Mouse (Mus musculus): Measurements from ENCODE around the gene 1700016H13Rik.

Gene 1700016H13Rik

GRCm38 (mm10) chr5:103655346-103656118, at the start of gene 1700016H13Rik:
Gene 1700016H13Rik, minus strand, starts transcription at chr5:103656010.
- peak; percentile 38 for DNase-seq

GRCm38 (mm10) chr5:103705331-103705730, 49.5 kb upstream of the 1700016H13Rik start:
- no peak for DNase-seq

GRCm38 (mm10) chr5:103702527-103702926, 46.7 kb upstream of the 1700016H13Rik start:
- DNase-seq, result no peak

- DNase-seq, result no peak
These were observed 45.7 kb upstream of the 1700016H13Rik start for GRCm38 (mm10) chr5:103701466-103701865.

GRCm38 (mm10) chr5:103700661-103701060, 44.9 kb upstream of the 1700016H13Rik start:
- DNase-seq, result no peak

GRCm38 (mm10) chr5:103699537-103699936, 43.7 kb upstream of the 1700016H13Rik start:
- no peak for DNase-seq

- no peak for DNase-seq
These were observed 42.8 kb upstream of the 1700016H13Rik start for GRCm38 (mm10) chr5:103698577-103698976.

GRCm38 (mm10) chr5:103697875-103698491, 42.2 kb upstream of the 1700016H13Rik start:
- DNase-seq, result no peak

- no peak for DNase-seq
These were observed 38.3 kb upstream of the 1700016H13Rik start for GRCm38 (mm10) chr5:103694094-103694493.

- no peak for DNase-seq
These were observed 37.3 kb upstream of the 1700016H13Rik start for GRCm38 (mm10) chr5:103693041-103693641.

- DNase-seq, result no peak
These were observed 36.8 kb upstream of the 1700016H13Rik start for GRCm38 (mm10) chr5:103692531-103693040.

- DNase-seq, result peak; percentile 64
These were observed 36.1 kb upstream of the 1700016H13Rik start, which contains the start of gene Aff1 for GRCm38 (mm10) chr5:103691624-103692530. Gene Aff1, plus strand, starts transcription at chr5:103692374.

GRCm38 (mm10) chr5:103691171-103691570, 35.4 kb upstream of the 1700016H13Rik start:
- DNase-seq, result no peak

GRCm38 (mm10) chr5:103690190-103690589, 34.4 kb upstream of the 1700016H13Rik start:
- no peak for DNase-seq

- no peak for DNase-seq
These were observed 33.8 kb upstream of the 1700016H13Rik start for GRCm38 (mm10) chr5:103689645-103690044.

- DNase-seq, result no peak
These were observed 26.0 kb upstream of the 1700016H13Rik start for GRCm38 (mm10) chr5:103681824-103682223.

GRCm38 (mm10) chr5:103680381-103680780, 24.6 kb upstream of the 1700016H13Rik start:
- DNase-seq, result peak; percentile 57

GRCm38 (mm10) chr5:103678974-103679373, 23.2 kb upstream of the 1700016H13Rik start:
- no peak for DNase-seq

- DNase-seq, result no peak
These were observed 22.1 kb upstream of the 1700016H13Rik start for GRCm38 (mm10) chr5:103677894-103678293.

GRCm38 (mm10) chr5:103676289-103676881, 20.6 kb upstream of the 1700016H13Rik start:
- DNase-seq, result no peak

- DNase-seq, result no peak
These were observed 18.7 kb upstream of the 1700016H13Rik start for GRCm38 (mm10) chr5:103674482-103674881.

GRCm38 (mm10) chr5:103673611-103674010, 17.8 kb upstream of the 1700016H13Rik start:
- no peak for DNase-seq
